Mouse (Mus musculus) lung, adult 2 months (tissue): ENCODE measurements at regions not wholly inside any gene's neighbourhood (a gene's known extent, or its start where the extent isn't known, plus 50 kb on each side); places are given as distances from the start of the nearest gene placed in this dataset.

ENCODE experiments used
- CTCF ChIP-seq: fragments of 200-500 bp; IDR thresholded peaks from 2 replicates; pipeline ENCODE4 v1.5.1; 2011; ENCODE audit warnings: mild to moderate bottlenecking, low read length, control low read depth; ENCODE audit not compliant: insufficient read depth
- POLR2A ChIP-seq: fragments of 200-500 bp; IDR thresholded peaks from 2 replicates; pipeline ENCODE4 v1.6.1; 2011; ENCODE audit warnings: low read depth, mild to moderate bottlenecking, control low read depth, low read length, borderline replicate concordance; ENCODE audit errors: extremely low read depth

GRCm38 (mm10) chr16:76604914-76605313 lies 231.3 kb upstream of the Nrip1 start:
- TF ChIP-seq CTCF (no peak), POLR2A (no peak)
